Mouse (Mus musculus): ENCODE measurements around the gene Frat1. TPM values are rescaled to one million over a fixed set of nuclear protein-coding genes. Genes with fewer than 3 reads are reported as not detected.

Gene Frat1
- polyA plus RNA-seq, 1 experiment from 2014 or later: 3.2 TPM

GRCm38 (mm10) chr19:41816915-41817314 is 12.9 kb upstream of the Frat1 start:
- Histone ChIP-seq H3K9me3 (replicated peaks) (no peaks in the 10 kb centered on the region), H3K27me3 (replicated peaks) (0 out of 2 replicates have a peak, but pooled peaks cover 2% of the 10 kb centered on the region), H3K4me1 (replicated peaks) (peaks cover 11% of the 10 kb centered on the region), H3K36me3 (no peaks in the 10 kb centered on the region), H3K4me3 (no peak overlapping the region), H3K9ac (no peak overlapping the region), H3K27ac (ENCODE audit: poor library complexity, severe bottlenecking) (no peak overlapping the region), H3K4me2 (no peak overlapping the region)
- no peak for ATAC-seq (ENCODE audit: insufficient number of reproducible peaks, low FRiP score)
- WGBS: 48% methylated on average over 5 of the region's 5 CpGs

GRCm38 (mm10) chr19:41817325-41817724 is 12.4 kb upstream of the Frat1 start:
- H3K27me3 ChIP-seq (replicated peaks): 0 out of 2 replicates have a peak, but pooled peaks cover 2% of the 10 kb centered on the region
- WGBS: 32% methylated on average over 10 of the region's 10 CpGs
- H3K9me3 ChIP-seq (replicated peaks): no peaks in the 10 kb centered on the region
- no peak overlapping the region for H3K9ac ChIP-seq
- no peaks in the 10 kb centered on the region for H3K36me3 ChIP-seq
- H3K27ac ChIP-seq (ENCODE audit: poor library complexity, severe bottlenecking): no peak overlapping the region
- H3K4me2 ChIP-seq: no peak overlapping the region
- peak; percentile 45; the same call in 1 of the 2 replicates for ATAC-seq (ENCODE audit: insufficient number of reproducible peaks, low FRiP score)
- no peak overlapping the region for H3K4me3 ChIP-seq
- peaks cover 11% of the 10 kb centered on the region for H3K4me1 ChIP-seq (replicated peaks)

GRCm38 (mm10) chr19:41818749-41819148 is 11.0 kb upstream of the Frat1 start:
- no peak overlapping the region for H3K27ac ChIP-seq (ENCODE audit: poor library complexity, severe bottlenecking)
- 87% methylated on average over 4 of the region's 4 CpGs for WGBS
- no peak for ATAC-seq (ENCODE audit: insufficient number of reproducible peaks, low FRiP score)
- 0 out of 2 replicates have a peak, but pooled peaks cover 2% of the 10 kb centered on the region for H3K27me3 ChIP-seq (replicated peaks)
- H3K4me3 ChIP-seq: no peak overlapping the region
- no peak overlapping the region for H3K4me2 ChIP-seq
- H3K9me3 ChIP-seq (replicated peaks): no peaks in the 10 kb centered on the region
- H3K9ac ChIP-seq: no peak overlapping the region
- H3K36me3 ChIP-seq: no peaks in the 10 kb centered on the region
- H3K4me1 ChIP-seq (replicated peaks): peaks cover 11% of the 10 kb centered on the region

GRCm38 (mm10) chr19:41821436-41821835 is 8.3 kb upstream of the Frat1 start:
- H3K4me1 ChIP-seq (replicated peaks): peaks cover 11% of the 10 kb centered on the region
- ATAC-seq (ENCODE audit: insufficient number of reproducible peaks, low FRiP score): no peak

GRCm38 (mm10) chr19:41822589-41822988 is 7.2 kb upstream of the Frat1 start:
- ATAC-seq (ENCODE audit: insufficient number of reproducible peaks, low FRiP score): no peak
- H3K27me3 ChIP-seq (replicated peaks): 0 out of 2 replicates have a peak, but pooled peaks cover 2% of the 10 kb centered on the region
- peaks cover 2% of the 10 kb centered on the region for H3K4me1 ChIP-seq (replicated peaks)
- no peak overlapping the region for H3K4me2 ChIP-seq
- H3K9me3 ChIP-seq (replicated peaks): no peaks in the 10 kb centered on the region
- no peak overlapping the region for H3K4me3 ChIP-seq
- H3K9ac ChIP-seq: no peak overlapping the region
- H3K36me3 ChIP-seq: no peaks in the 10 kb centered on the region
- 63% methylated on average over 1 of the region's 1 CpGs for WGBS
- no peak overlapping the region for H3K27ac ChIP-seq (ENCODE audit: poor library complexity, severe bottlenecking)

More at GRCm38 (mm10) chr19:41821436-41821835, 8.3 kb upstream of the Frat1 start:
- 11% methylated on average over 5 of the region's 5 CpGs for WGBS
- Histone ChIP-seq H3K27me3 (replicated peaks) (0 out of 2 replicates have a peak, but pooled peaks cover 2% of the 10 kb centered on the region), H3K4me2 (no peak overlapping the region), H3K4me3 (no peak overlapping the region), H3K36me3 (no peaks in the 10 kb centered on the region), H3K9me3 (replicated peaks) (no peaks in the 10 kb centered on the region), H3K9ac (no peak overlapping the region), H3K27ac (ENCODE audit: poor library complexity, severe bottlenecking) (no peak overlapping the region)

GRCm38 (mm10) chr19:41824950-41825349 is 4.8 kb upstream of the Frat1 start:
- Histone ChIP-seq H3K27me3 (replicated peaks) (0 out of 2 replicates have a peak, but pooled peaks cover 2% of the 10 kb centered on the region), H3K4me1 (replicated peaks) (no peaks in the 10 kb centered on the region), H3K4me3 (no peak overlapping the region), H3K27ac (ENCODE audit: poor library complexity, severe bottlenecking) (no peak overlapping the region), H3K9ac (no peak overlapping the region), H3K36me3 (no peaks in the 10 kb centered on the region), H3K4me2 (no peak overlapping the region), H3K9me3 (replicated peaks) (no peaks in the 10 kb centered on the region)
- WGBS: 71% methylated on average over 5 of the region's 5 CpGs
- no peak for ATAC-seq (ENCODE audit: insufficient number of reproducible peaks, low FRiP score)

- no peak overlapping the region for H3K27ac ChIP-seq (ENCODE audit: poor library complexity, severe bottlenecking)
- no peak for ATAC-seq (ENCODE audit: insufficient number of reproducible peaks, low FRiP score)
- no peak overlapping the region for H3K4me2 ChIP-seq
- no peaks in the 10 kb centered on the region for H3K27me3 ChIP-seq (replicated peaks)
- no peak overlapping the region for H3K9ac ChIP-seq
- WGBS: 76% methylated on average over 3 of the region's 3 CpGs
- H3K4me3 ChIP-seq: no peak overlapping the region
- H3K9me3 ChIP-seq (replicated peaks): no peaks in the 10 kb centered on the region
- H3K36me3 ChIP-seq: no peaks in the 10 kb centered on the region
- peaks cover 6% of the 10 kb centered on the region for H3K4me1 ChIP-seq (replicated peaks)
Observed at GRCm38 (mm10) chr19:41826529-41826928, 3.2 kb upstream of the Frat1 start.

- no peaks in the 10 kb centered on the region for H3K9me3 ChIP-seq (replicated peaks)
- H3K4me2 ChIP-seq: peak overlapping the region; percentile 100
- ATAC-seq (ENCODE audit: insufficient number of reproducible peaks, low FRiP score): no peak
- peaks cover 12% of the 10 kb centered on the region for H3K4me1 ChIP-seq (replicated peaks)
- H3K27ac ChIP-seq (ENCODE audit: poor library complexity, severe bottlenecking): no peak overlapping the region
- H3K9ac ChIP-seq: no peak overlapping the region
- H3K4me3 ChIP-seq: peak overlapping the region; percentile 77
- H3K36me3 ChIP-seq: no peaks in the 10 kb centered on the region
- peaks cover 10% of the 10 kb centered on the region; the same call in 1 of the 2 replicates for H3K27me3 ChIP-seq (replicated peaks)
- WGBS: 69% methylated on average over 3 of the region's 3 CpGs
Observed at GRCm38 (mm10) chr19:41828941-41829340, 829 bp upstream of the Frat1 start.

GRCm38 (mm10) chr19:41830106-41831031 is 599 bp downstream of the Frat1 start:
- WGBS: under 1% methylated on average over 103 of the region's 112 CpGs
- H3K36me3 ChIP-seq: no peaks in the 10 kb centered on the region
- H3K9ac ChIP-seq: peak overlapping the region; percentile 88
- H3K9me3 ChIP-seq (replicated peaks): no peaks in the 10 kb centered on the region
- peak overlapping the region; percentile 77 for H3K4me3 ChIP-seq
- ATAC-seq (ENCODE audit: insufficient number of reproducible peaks, low FRiP score): peak; percentile 78
- peaks cover 10% of the 10 kb centered on the region; the same call in 1 of the 2 replicates for H3K27me3 ChIP-seq (replicated peaks)
- H3K27ac ChIP-seq (ENCODE audit: poor library complexity, severe bottlenecking): peak overlapping the region; percentile 67
- H3K4me2 ChIP-seq: peak overlapping the region; percentile 100
- H3K4me1 ChIP-seq (replicated peaks): peaks cover 15% of the 10 kb centered on the region

- Histone ChIP-seq H3K27ac (ENCODE audit: poor library complexity, severe bottlenecking) (no peak overlapping the region), H3K4me3 (peak overlapping the region; percentile 77), H3K9me3 (replicated peaks) (no peaks in the 10 kb centered on the region), H3K9ac (peak overlapping the region; percentile 88), H3K4me1 (replicated peaks) (peaks cover 23% of the 10 kb centered on the region), H3K36me3 (no peaks in the 10 kb centered on the region), H3K4me2 (peak overlapping the region; percentile 100), H3K27me3 (replicated peaks) (peaks cover 10% of the 10 kb centered on the region; the same call in 1 of the 2 replicates)
- no peak for ATAC-seq (ENCODE audit: insufficient number of reproducible peaks, low FRiP score)
- under 1% methylated on average over 19 of the region's 19 CpGs for WGBS
Observed at GRCm38 (mm10) chr19:41831101-41831570, 1.4 kb downstream of the Frat1 start.

- Histone ChIP-seq H3K4me2 (peak overlapping the region; percentile 100), H3K9me3 (replicated peaks) (no peaks in the 10 kb centered on the region), H3K9ac (peak overlapping the region; percentile 88; the same call in 1 of the 2 replicates), H3K36me3 (no peaks in the 10 kb centered on the region), H3K4me1 (replicated peaks) (peaks cover 30% of the 10 kb centered on the region), H3K4me3 (peak overlapping the region; percentile 77), H3K27ac (ENCODE audit: poor library complexity, severe bottlenecking) (no peak overlapping the region), H3K27me3 (replicated peaks) (peaks cover 10% of the 10 kb centered on the region; the same call in 1 of the 2 replicates)
- ATAC-seq (ENCODE audit: insufficient number of reproducible peaks, low FRiP score): no peak
- 12% methylated on average over 14 of the region's 14 CpGs for WGBS
Observed at GRCm38 (mm10) chr19:41831718-41832391, 2.1 kb downstream of the Frat1 start.
